Mouse (Mus musculus): ENCODE measurements around the gene Dupd1.

DNA sequence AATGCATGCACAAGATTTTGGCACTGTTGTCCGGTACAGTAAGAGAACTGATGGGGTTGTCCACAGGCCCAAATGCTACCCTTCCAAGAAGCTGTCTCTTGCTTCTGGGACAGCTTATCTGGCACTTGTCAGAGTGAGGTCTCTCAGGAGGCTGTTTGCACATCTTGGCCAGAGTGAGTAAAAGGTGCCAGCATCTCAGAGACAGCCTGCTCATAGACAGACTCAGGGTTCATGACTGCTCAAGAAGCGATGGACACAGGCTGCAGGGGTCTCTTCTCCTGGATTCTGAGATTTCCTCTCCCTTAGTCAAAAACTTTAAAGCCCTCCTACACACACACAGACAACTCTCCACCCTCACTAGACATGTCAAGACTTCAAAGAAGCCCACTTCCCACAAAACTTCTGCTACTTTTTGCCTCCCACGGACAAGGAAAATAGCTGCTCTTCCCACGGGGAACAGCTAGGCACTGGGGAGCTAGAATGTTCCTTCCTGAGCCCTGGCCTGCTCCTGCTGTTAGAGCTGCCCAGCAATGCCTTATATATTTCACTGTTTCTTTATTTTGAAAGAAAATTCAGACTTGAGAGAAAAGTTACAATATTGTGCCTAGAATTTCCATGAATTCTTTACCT is 73.5 kb downstream of the Dupd1 start:
- TF ChIP-seq POLR2A (IDR thresholded peaks at IDR 0.05; ENCODE audit: control insufficient read depth, low read depth, low read length), result no peak
- no peak for TF ChIP-seq CTCF (IDR thresholded peaks at IDR 0.05; ENCODE audit: control insufficient read depth, insufficient read depth, insufficient replicate concordance, low read depth, low read length)

All from testis, adult 2 months (tissue).